Mouse (Mus musculus): ENCODE measurements around the gene Copz1. TPM values are rescaled to one million over a fixed set of nuclear protein-coding genes. Genes with fewer than 3 reads are reported as not detected.

Copz1 gene
- polyA plus RNA-seq, 1 experiment from 2014 or later: 265 TPM

DNA sequence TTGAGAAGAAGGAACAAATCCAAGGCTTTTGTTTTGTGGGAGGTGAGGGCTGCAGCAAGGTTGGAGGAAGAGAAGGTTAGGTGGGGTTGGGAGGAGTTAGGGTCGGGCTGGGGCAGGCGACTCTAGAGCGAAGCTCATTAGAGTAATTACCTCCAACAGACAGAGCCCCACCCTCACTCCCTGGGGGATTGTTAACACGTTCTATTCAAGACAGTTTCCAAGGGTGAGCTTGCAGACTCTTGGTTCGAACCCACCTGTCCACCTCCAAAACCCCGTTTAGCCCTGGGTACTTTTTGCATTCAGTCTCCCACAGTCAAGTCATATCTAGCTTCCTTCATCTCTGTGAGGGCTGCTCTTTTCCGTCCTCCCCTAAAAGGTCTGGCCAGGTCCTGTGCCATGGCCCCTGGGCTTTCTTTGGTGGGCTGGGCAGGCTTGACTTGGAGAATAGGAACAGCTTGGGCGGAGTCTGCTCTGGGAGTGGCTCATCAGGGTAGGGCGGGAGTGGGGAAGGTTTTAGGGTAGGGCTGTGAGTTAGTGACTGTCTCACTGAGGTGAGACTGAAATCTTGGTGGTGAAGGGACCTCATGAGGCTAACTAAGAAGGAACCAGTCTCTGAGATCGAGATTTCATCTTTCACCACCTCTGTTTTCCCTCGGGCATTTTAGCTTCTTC, 64.6 kb downstream of the Copz1 start:
- Histone ChIP-seq H3K27ac (ENCODE audit: low read length) (peak overlapping the region; percentile 50), H3K4me3 (replicated peaks; ENCODE audit: low read length) (no peak overlapping the region), H3K9ac (ENCODE audit: low read length) (no peak overlapping the region), H3K9me3 (replicated peaks; ENCODE audit: control insufficient read depth, low read length) (no peaks in the 10 kb centered on the region), H3K27me3 (ENCODE audit: control insufficient read depth, insufficient read depth, low read length) (peaks cover 7% of the 10 kb centered on the region; the same call in 1 of the 2 replicates), H3K4me1 (ENCODE audit: control insufficient read depth, insufficient read depth, low read length) (peaks cover 11% of the 10 kb centered on the region), H3K4me2 (ENCODE audit: low read depth, low read length) (no peak overlapping the region), H3K36me3 (ENCODE audit: control insufficient read depth, insufficient read depth, low read length) (no peaks in the 10 kb centered on the region)
- WGBS: 28% methylated on average over 11 of the region's 11 CpGs
- ATAC-seq (ENCODE audit: insufficient read depth, low FRiP score): no peak

DNA sequence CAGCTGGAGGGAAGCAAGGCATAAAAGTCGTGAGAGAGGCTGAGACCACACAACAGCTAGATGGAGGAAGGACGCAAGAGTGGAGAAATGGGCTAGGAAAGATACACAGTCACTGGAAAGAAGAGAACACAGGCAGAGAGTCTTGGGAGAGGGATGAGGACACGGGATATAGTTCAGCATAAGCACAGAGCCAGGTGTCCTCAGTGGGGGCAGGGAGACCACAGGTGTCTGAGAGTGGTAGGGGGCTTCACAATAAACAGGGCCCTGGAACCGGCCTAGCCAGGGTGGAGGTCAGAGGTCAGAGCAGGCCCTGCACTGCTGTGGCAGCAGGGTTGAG, 66.3 kb downstream of the Copz1 start:
- H3K4me2 ChIP-seq (ENCODE audit: low read depth, low read length): peak overlapping the region; percentile 94
- H3K36me3 ChIP-seq (ENCODE audit: control insufficient read depth, insufficient read depth, low read length): no peaks in the 10 kb centered on the region
- H3K27ac ChIP-seq (ENCODE audit: low read length): no peak overlapping the region
- H3K4me1 ChIP-seq (ENCODE audit: control insufficient read depth, insufficient read depth, low read length): peaks cover 11% of the 10 kb centered on the region
- H3K9me3 ChIP-seq (replicated peaks; ENCODE audit: control insufficient read depth, low read length): no peaks in the 10 kb centered on the region
- H3K4me3 ChIP-seq (replicated peaks; ENCODE audit: low read length): peak overlapping the region; percentile 61
- peak overlapping the region; percentile 73; the same call in 1 of the 2 replicates for H3K9ac ChIP-seq (ENCODE audit: low read length)
- whole genome bisulfite sequencing: 47% methylated on average over 4 of the region's 4 CpGs
- peaks cover 7% of the 10 kb centered on the region; the same call in 1 of the 2 replicates for H3K27me3 ChIP-seq (ENCODE audit: control insufficient read depth, insufficient read depth, low read length)
- no peak for ATAC-seq (ENCODE audit: insufficient read depth, low FRiP score)

DNA sequence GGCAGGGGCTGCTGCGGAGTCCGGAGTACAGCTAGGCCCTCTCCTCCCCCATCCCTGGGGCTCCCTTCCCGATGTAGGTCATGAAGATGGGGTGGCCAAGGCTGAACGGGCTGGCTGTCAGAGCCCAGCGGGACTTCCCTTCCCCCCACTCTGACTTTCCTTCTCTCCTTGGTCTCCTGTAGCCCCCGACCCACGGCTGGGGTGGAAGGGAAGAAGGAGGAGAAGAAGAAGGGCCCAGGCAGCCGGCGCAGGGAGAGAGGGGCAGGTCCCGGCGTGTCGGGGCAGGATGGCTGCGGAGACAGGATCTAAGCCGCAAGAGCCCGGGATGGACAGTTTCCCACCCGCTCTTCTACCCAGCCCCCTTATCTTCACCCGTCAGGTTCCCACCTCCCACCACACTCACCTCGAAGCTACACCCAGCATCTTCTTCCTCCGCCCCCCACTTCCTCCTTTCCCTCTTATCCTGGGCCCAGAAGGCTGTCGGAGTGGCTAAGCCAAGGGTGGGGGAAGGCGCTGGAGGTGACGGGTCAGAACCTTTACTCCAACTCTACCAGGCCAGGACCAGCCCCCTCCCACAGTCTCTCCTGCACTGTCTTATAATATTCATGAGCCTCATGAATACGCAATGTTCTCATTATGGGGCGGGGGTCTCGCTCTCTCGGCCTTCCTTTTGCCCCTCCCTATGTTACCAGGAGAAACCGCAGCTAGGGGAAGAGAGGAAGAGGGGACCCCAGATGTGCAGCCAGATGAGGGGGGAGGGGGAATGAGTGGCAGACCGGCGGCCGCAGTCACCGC, 66.8 kb downstream of the Copz1 start:
- 9% methylated on average over 30 of the region's 31 CpGs for WGBS
- peak; percentile 20; the same call in 1 of the 2 replicates for ATAC-seq (ENCODE audit: insufficient read depth, low FRiP score)
- Histone ChIP-seq H3K36me3 (ENCODE audit: control insufficient read depth, insufficient read depth, low read length) (no peaks in the 10 kb centered on the region), H3K9me3 (replicated peaks; ENCODE audit: control insufficient read depth, low read length) (no peaks in the 10 kb centered on the region), H3K4me2 (ENCODE audit: low read depth, low read length) (peak overlapping the region; percentile 94), H3K4me3 (replicated peaks; ENCODE audit: low read length) (peak overlapping the region; percentile 61), H3K4me1 (ENCODE audit: control insufficient read depth, insufficient read depth, low read length) (peaks cover 6% of the 10 kb centered on the region; the same call in 1 of the 2 replicates), H3K27ac (ENCODE audit: low read length) (no peak overlapping the region), H3K27me3 (ENCODE audit: control insufficient read depth, insufficient read depth, low read length) (peaks cover 7% of the 10 kb centered on the region; the same call in 1 of the 2 replicates), H3K9ac (ENCODE audit: low read length) (peak overlapping the region; percentile 73)

DNA sequence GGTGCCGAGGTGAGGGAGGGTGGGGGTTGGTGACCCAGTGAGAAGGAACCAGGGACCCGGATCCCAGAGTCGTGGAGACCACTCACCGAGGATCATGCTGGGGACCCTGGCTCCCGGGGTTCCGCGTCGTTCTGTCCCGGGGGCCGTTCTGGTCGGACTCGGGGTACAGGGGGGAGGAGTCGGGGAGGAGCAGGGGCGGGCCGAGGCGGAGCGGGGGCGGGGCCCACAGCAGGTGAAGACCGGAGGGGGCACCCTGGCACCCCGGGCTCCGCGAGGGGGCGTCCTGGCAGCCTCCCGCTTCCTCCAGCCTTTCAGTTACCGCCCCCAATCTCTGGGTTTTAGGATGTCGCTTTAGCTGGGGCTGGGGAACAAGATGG, 67.4 kb downstream of the Copz1 start, which contains the start of gene Zfp385a:
Gene Zfp385a, minus strand, starts transcription at position 133 of the 377 bp plus-strand sequence.
- no peaks in the 10 kb centered on the region for H3K9me3 ChIP-seq (replicated peaks; ENCODE audit: control insufficient read depth, low read length)
- peaks cover 3% of the 10 kb centered on the region; the same call in 1 of the 2 replicates for H3K36me3 ChIP-seq (ENCODE audit: control insufficient read depth, insufficient read depth, low read length)
- peaks cover 6% of the 10 kb centered on the region; the same call in 1 of the 2 replicates for H3K4me1 ChIP-seq (ENCODE audit: control insufficient read depth, insufficient read depth, low read length)
- ATAC-seq (ENCODE audit: insufficient read depth, low FRiP score): peak; percentile 31; the same call in 1 of the 2 replicates
- WGBS: under 1% methylated on average over 22 of the region's 26 CpGs
- H3K27ac ChIP-seq (ENCODE audit: low read length): no peak within 1 kb of the TSS
- H3K4me3 ChIP-seq (replicated peaks; ENCODE audit: low read length): peak within 1 kb of the TSS; percentile 61
- peak within 1 kb of the TSS; percentile 94 for H3K4me2 ChIP-seq (ENCODE audit: low read depth, low read length)
- H3K27me3 ChIP-seq (ENCODE audit: control insufficient read depth, insufficient read depth, low read length): peaks cover 7% of the 10 kb centered on the region; the same call in 1 of the 2 replicates
- H3K9ac ChIP-seq (ENCODE audit: low read length): peak within 1 kb of the TSS; percentile 73

GRCm38 (mm10) chr15:103340786-103341185, 68.3 kb downstream of the Copz1 start:
- no peaks in the 10 kb centered on the region for H3K9me3 ChIP-seq (replicated peaks; ENCODE audit: control insufficient read depth, low read length)
- H3K27ac ChIP-seq (ENCODE audit: low read length): no peak overlapping the region
- H3K4me1 ChIP-seq (ENCODE audit: control insufficient read depth, insufficient read depth, low read length): peaks cover 1% of the 10 kb centered on the region; the same call in 1 of the 2 replicates
- WGBS: 27% methylated on average over 4 of the region's 4 CpGs
- H3K27me3 ChIP-seq (ENCODE audit: control insufficient read depth, insufficient read depth, low read length): peaks cover 7% of the 10 kb centered on the region; the same call in 1 of the 2 replicates
- no peak overlapping the region for H3K4me3 ChIP-seq (replicated peaks; ENCODE audit: low read length)
- H3K9ac ChIP-seq (ENCODE audit: low read length): no peak overlapping the region
- ATAC-seq (ENCODE audit: insufficient read depth, low FRiP score): no peak
- H3K36me3 ChIP-seq (ENCODE audit: control insufficient read depth, insufficient read depth, low read length): peaks cover 3% of the 10 kb centered on the region; the same call in 1 of the 2 replicates
- peak overlapping the region; percentile 94 for H3K4me2 ChIP-seq (ENCODE audit: low read depth, low read length)

DNA sequence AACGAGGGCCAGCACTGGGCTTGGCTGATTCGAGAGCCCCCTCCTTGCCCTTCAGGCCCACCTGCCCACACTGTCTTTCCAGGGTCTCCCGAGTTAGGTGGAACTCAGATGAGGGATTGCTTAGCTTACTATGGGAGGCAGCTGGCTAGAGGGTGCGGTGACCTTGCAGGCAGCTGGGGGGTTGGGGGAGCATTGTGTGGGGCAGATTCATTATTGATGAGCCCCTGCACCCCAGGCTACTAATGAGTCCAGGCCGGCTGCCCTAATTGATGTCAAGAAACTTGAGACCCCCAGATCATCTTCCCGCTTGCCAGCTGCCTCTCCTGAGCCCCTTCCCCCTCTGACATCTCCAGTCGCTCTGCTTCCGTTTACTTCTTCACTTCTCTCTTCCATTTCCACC, 69.0 kb downstream of the Copz1 start:
- WGBS: 54% methylated on average over 8 of the region's 8 CpGs
- no peak overlapping the region for H3K27ac ChIP-seq (ENCODE audit: low read length)
- no peaks in the 10 kb centered on the region for H3K4me1 ChIP-seq (ENCODE audit: control insufficient read depth, insufficient read depth, low read length)
- H3K4me3 ChIP-seq (replicated peaks; ENCODE audit: low read length): no peak overlapping the region
- no peaks in the 10 kb centered on the region for H3K9me3 ChIP-seq (replicated peaks; ENCODE audit: control insufficient read depth, low read length)
- no peak overlapping the region for H3K9ac ChIP-seq (ENCODE audit: low read length)
- peaks cover 3% of the 10 kb centered on the region; the same call in 1 of the 2 replicates for H3K36me3 ChIP-seq (ENCODE audit: control insufficient read depth, insufficient read depth, low read length)
- H3K4me2 ChIP-seq (ENCODE audit: low read depth, low read length): no peak overlapping the region
- ATAC-seq (ENCODE audit: insufficient read depth, low FRiP score): no peak
- H3K27me3 ChIP-seq (ENCODE audit: control insufficient read depth, insufficient read depth, low read length): peaks cover 7% of the 10 kb centered on the region; the same call in 1 of the 2 replicates

- Histone ChIP-seq H3K27me3 (ENCODE audit: control insufficient read depth, insufficient read depth, low read length) (peaks cover 7% of the 10 kb centered on the region; the same call in 1 of the 2 replicates), H3K4me1 (ENCODE audit: control insufficient read depth, insufficient read depth, low read length) (no peaks in the 10 kb centered on the region), H3K9me3 (replicated peaks; ENCODE audit: control insufficient read depth, low read length) (no peaks in the 10 kb centered on the region), H3K27ac (ENCODE audit: low read length) (no peak overlapping the region), H3K4me3 (replicated peaks; ENCODE audit: low read length) (no peak overlapping the region), H3K36me3 (ENCODE audit: control insufficient read depth, insufficient read depth, low read length) (peaks cover 3% of the 10 kb centered on the region; the same call in 1 of the 2 replicates), H3K9ac (ENCODE audit: low read length) (no peak overlapping the region), H3K4me2 (ENCODE audit: low read depth, low read length) (no peak overlapping the region)
- no peak for ATAC-seq (ENCODE audit: insufficient read depth, low FRiP score)
- WGBS: 24% methylated on average over 4 of the region's 4 CpGs
Measured at GRCm38 (mm10) chr15:103342415-103342814, 69.9 kb downstream of the Copz1 start.

- no peak overlapping the region for H3K27ac ChIP-seq (ENCODE audit: low read length)
- no peak for ATAC-seq (ENCODE audit: insufficient read depth, low FRiP score)
- H3K36me3 ChIP-seq (ENCODE audit: control insufficient read depth, insufficient read depth, low read length): peaks cover 3% of the 10 kb centered on the region; the same call in 1 of the 2 replicates
- H3K4me1 ChIP-seq (ENCODE audit: control insufficient read depth, insufficient read depth, low read length): no peaks in the 10 kb centered on the region
- H3K9me3 ChIP-seq (replicated peaks; ENCODE audit: control insufficient read depth, low read length): no peaks in the 10 kb centered on the region
- WGBS: 51% methylated on average over 3 of the region's 3 CpGs
- no peak overlapping the region for H3K4me2 ChIP-seq (ENCODE audit: low read depth, low read length)
- H3K9ac ChIP-seq (ENCODE audit: low read length): no peak overlapping the region
- no peak overlapping the region for H3K4me3 ChIP-seq (replicated peaks; ENCODE audit: low read length)
- peaks cover 7% of the 10 kb centered on the region; the same call in 1 of the 2 replicates for H3K27me3 ChIP-seq (ENCODE audit: control insufficient read depth, insufficient read depth, low read length)
Measured at GRCm38 (mm10) chr15:103343008-103343407, 70.5 kb downstream of the Copz1 start.

DNA sequence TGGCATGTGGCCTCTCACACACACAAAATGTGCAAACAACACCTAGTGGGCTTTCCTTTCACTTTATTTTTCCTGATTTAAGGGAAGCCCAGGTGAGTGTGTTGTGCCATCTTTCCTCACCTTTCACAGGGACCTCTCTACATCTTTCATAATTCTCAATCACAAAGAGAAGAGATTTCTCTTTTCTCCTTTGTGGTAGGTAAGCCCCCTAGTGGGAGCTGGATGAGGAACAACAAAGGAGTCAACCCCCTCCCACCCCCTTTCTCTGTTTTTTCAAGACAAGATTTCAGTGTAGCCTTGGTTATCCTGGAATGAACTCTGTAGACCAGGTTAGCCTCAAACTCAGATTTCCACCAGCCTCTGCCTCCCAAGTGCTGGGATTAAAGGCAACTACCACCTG, 71.0 kb downstream of the Copz1 start:
- no peak overlapping the region for H3K27ac ChIP-seq (ENCODE audit: low read length)
- no peaks in the 10 kb centered on the region for H3K9me3 ChIP-seq (replicated peaks; ENCODE audit: control insufficient read depth, low read length)
- no peak overlapping the region for H3K9ac ChIP-seq (ENCODE audit: low read length)
- H3K36me3 ChIP-seq (ENCODE audit: control insufficient read depth, insufficient read depth, low read length): peaks cover 3% of the 10 kb centered on the region; the same call in 1 of the 2 replicates
- no peaks in the 10 kb centered on the region for H3K4me1 ChIP-seq (ENCODE audit: control insufficient read depth, insufficient read depth, low read length)
- no peak for ATAC-seq (ENCODE audit: insufficient read depth, low FRiP score)
- H3K4me2 ChIP-seq (ENCODE audit: low read depth, low read length): no peak overlapping the region
- H3K4me3 ChIP-seq (replicated peaks; ENCODE audit: low read length): no peak overlapping the region
- H3K27me3 ChIP-seq (ENCODE audit: control insufficient read depth, insufficient read depth, low read length): peaks cover 7% of the 10 kb centered on the region; the same call in 1 of the 2 replicates

Measured in stomach, embryonic 16.5 days (tissue).